Mouse (Mus musculus) monocyte, adult 2 months (primary cell): ENCODE measurements around the gene Nbeal2.

Source experiments
- DNase-seq, 2 experiments: peaks; one replicate each; pipeline ENCODE4 v3.0.0; 2022; ENCODE audit warnings: low spot score in 2 of 2, low read depth in 1 of 2

Nbeal2 gene

GRCm38 (mm10) chr9:110617081-110617480 is 36.9 kb downstream of the Nbeal2 start:
- DNase-seq, result no peak

- no peak for DNase-seq
Observed at GRCm38 (mm10) chr9:110611471-110611870, 42.5 kb downstream of the Nbeal2 start.

GRCm38 (mm10) chr9:110583521-110583920 is 70.4 kb downstream of the Nbeal2 start:
- no peak for DNase-seq

GRCm38 (mm10) chr9:110582161-110582560 is 71.8 kb downstream of the Nbeal2 start:
- DNase-seq, result no peak
